Mouse (Mus musculus) liver, adult 2 months (tissue): ENCODE results near the gene Rab11fip4. TPM values are rescaled to one million over a fixed set of nuclear protein-coding genes. Genes with fewer than 3 reads are reported as not detected.
A peak's percentile ranks its signal among the peaks of the same experiment; 100 is the strongest.

Experiments used
- DNase-seq: peaks from one replicate; pipeline ENCODE4 v3.0.0-alpha.2; 2011; ENCODE audit warnings: low read depth, low spot score; ENCODE audit errors: extremely low read depth
- H3K27ac ChIP-seq: fragments of 200-500 bp; replicated peaks from 2 replicates; pipeline ENCODE4 v1.5.1; 2012; ENCODE audit warnings: low read depth, mild to moderate bottlenecking, control low read depth, inconsistent platforms, low read length; ENCODE audit not compliant: insufficient read depth
- H3K27me3 ChIP-seq: fragments of 200-500 bp; 2 replicates; pipeline ENCODE4 v1.6.1; 2012; ENCODE audit warnings: mild to moderate bottlenecking, moderate library complexity, low read length, inconsistent platforms; ENCODE audit not compliant: control insufficient read depth, insufficient read depth
- H3K36me3 ChIP-seq: fragments of 200-500 bp; 2 replicates; pipeline ENCODE4 v1.6.1; 2012; ENCODE audit warnings: low read length, inconsistent platforms; ENCODE audit not compliant: control insufficient read depth, insufficient read depth
- H3K4me1 ChIP-seq: fragments of 200-500 bp; 2 replicates; pipeline ENCODE4 v1.6.1; 2011; ENCODE audit warnings: low read length; ENCODE audit not compliant: control insufficient read depth, insufficient read depth
- H3K4me3 ChIP-seq: fragments of 200-500 bp; 2 replicates; pipeline ENCODE4 v1.5.1; 2011; ENCODE audit warnings: low read depth, mild to moderate bottlenecking, control low read depth, low read length, moderate library complexity; ENCODE audit not compliant: insufficient read depth
- H3K79me2 ChIP-seq: fragments of 200-500 bp; 2 replicates; pipeline ENCODE4 v1.6.1; 2012; ENCODE audit warnings: inconsistent platforms, mild to moderate bottlenecking, low read length, moderate library complexity; ENCODE audit not compliant: control insufficient read depth, insufficient read depth
- H3K9ac ChIP-seq: fragments of 200-500 bp; 2 replicates; pipeline ENCODE4 v1.6.1; 2012; ENCODE audit warnings: low read depth, mild to moderate bottlenecking, control low read depth, inconsistent platforms, low read length
- CTCF ChIP-seq: fragments of 200-500 bp; IDR thresholded peaks from 2 replicates; pipeline ENCODE4 v1.5.1; 2011; ENCODE audit warnings: low read depth, low read length, control low read depth
- POLR2A ChIP-seq: fragments of 200-500 bp; IDR thresholded peaks from 2 replicates; pipeline ENCODE4 v1.6.1; 2011; ENCODE audit warnings: low read length, control low read depth; ENCODE audit not compliant: insufficient read depth; ENCODE audit errors: extremely low read depth
- WGBS: fragments of 180-500 bp; shearing (Covaris S2); methylation state at CpG from one replicate; pipeline ENCODE4 v1.1.7; 2018; 5-methylcytosine and 5-hydroxymethylcytosine counted together
- polyA plus RNA-seq: library from polyadenylated mRNA; depleted of rRNA; stranded (reverse); fragments of >200 nt; gene quantifications from 2 replicates; pipeline ENCODE4 v1.2.3, GENCODE M21; 2012
- total RNA-seq: library from RNA; depleted of rRNA; stranded (reverse); fragments of >200 nt; gene quantifications from 2 replicates; pipeline ENCODE4 v1.2.3, GENCODE M21; 2014

The Rab11fip4 gene
- total and polyA plus RNA-seq, 2 experiments: 3.1 to 8.1 TPM

DNA sequence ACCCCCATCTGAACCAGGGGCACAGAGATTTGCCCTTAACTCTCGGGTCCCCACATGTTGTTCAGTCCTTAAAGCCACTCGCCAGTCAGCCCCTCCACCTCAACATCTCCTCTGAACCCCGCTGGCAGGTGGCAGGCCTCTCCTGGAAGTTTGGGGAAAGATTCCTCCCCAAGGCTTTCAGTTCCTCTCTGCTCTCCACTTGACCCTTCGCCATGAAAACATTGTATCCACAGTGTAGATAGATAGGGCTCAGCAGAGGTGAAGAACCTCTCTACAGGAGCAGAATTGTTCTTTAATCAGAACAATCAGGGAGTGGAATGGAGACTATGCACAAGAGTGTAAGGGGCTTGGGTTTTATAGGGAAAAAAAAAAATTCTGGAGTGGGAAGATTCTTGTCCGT is 66.0 kb downstream of the Rab11fip4 start:
- TF ChIP-seq CTCF (no peak), POLR2A (no peak)
- Histone ChIP-seq H3K36me3 (no peaks in the 10 kb centered on the region), H3K79me2 (no peaks in the 10 kb centered on the region), H3K4me1 (peaks cover 12% of the 10 kb centered on the region), H3K9ac (no peak overlapping the region), H3K27ac (no peak overlapping the region), H3K27me3 (no peaks in the 10 kb centered on the region), H3K4me3 (no peak overlapping the region)
- 88% methylated on average over 5 of the region's 5 CpGs for WGBS
- no peak for DNase-seq

DNA sequence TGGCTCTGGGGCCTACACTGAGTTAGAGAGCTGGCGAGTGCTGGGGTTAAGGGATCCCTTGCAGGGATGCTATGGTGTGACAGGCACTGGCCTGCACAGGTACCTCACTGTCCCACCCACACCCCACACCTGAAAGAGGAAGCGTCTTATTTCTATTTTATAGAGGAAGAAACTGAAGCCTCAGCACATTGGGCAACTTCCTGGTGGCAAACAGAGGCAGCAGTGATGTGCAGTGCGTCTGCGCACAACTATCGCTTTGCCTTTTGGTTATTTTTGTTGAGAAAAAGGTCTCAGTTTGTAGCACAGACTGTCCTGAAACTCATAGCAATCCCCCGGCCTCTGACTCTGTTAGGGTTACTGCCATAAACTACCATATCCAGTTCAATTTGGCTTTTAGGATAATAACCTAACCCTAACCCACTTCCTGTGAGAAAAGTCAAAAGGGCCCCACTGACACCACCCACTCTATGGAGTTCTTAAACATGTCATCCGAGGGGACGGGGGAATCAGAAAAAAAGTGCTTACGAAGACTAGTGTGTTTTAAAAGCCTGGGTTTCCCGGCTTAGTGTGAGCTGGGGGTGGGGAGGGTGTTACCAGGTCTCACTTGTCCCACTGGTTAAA is 67.3 kb downstream of the Rab11fip4 start:
- no peak overlapping the region for H3K9ac ChIP-seq
- H3K4me1 ChIP-seq: peaks cover 16% of the 10 kb centered on the region
- H3K27me3 ChIP-seq: no peaks in the 10 kb centered on the region
- no peaks in the 10 kb centered on the region for H3K36me3 ChIP-seq
- TF ChIP-seq CTCF (no peak), POLR2A (no peak)
- no peaks in the 10 kb centered on the region for H3K79me2 ChIP-seq
- WGBS: 88% methylated on average over 10 of the region's 10 CpGs
- no peak for DNase-seq
- H3K4me3 ChIP-seq: no peak overlapping the region
- H3K27ac ChIP-seq: no peak overlapping the region

DNA sequence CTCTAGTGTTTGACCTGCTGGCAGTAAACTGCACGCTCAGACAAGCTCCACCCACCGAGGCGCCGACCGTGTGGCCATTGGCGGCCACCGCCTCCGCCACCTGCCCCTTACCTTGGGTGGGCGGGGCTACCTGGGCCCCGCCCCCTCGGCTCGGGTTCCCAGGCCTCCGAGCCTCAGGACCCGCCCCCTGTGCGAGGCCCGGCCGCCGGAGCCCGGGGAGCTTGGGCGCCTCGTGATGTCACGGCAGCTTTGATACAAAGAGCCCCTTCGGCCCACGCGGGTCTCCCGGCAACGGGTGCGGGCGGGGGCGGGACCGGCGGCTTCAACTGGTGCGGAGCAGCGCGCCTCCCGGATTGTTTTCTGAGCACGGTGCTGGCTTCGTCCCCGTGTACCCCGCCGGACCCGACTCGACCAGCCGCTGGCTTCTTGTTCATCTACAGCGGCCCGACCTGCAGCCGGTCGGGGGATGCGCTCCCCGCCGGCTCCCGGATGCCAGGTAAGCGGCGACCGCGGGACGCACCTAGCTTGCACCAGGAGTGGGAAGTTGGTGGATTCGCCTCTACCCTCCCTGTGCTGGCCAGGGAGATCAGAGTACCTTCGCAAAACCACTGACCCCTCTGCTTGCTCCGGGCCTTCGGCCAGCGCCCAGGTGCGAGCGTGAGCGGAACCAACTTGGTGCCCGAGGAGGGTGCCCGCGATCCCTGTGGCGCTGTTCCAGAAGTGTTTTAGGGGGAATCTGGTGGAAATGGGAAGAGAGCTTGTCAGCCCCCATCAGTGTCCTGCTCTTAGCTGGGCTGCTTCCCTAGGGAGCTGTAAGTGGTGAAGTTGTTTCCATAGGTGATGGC is 69.6 kb downstream of the Rab11fip4 start:
- Histone ChIP-seq H3K4me3 (peak overlapping the region; percentile 55), H3K9ac (peak overlapping the region; percentile 66), H3K4me1 (peaks cover 11% of the 10 kb centered on the region), H3K36me3 (no peaks in the 10 kb centered on the region), H3K27ac (no peak overlapping the region), H3K27me3 (no peaks in the 10 kb centered on the region), H3K79me2 (no peaks in the 10 kb centered on the region)
- under 1% methylated on average over 69 of the region's 69 CpGs for WGBS
- TF ChIP-seq CTCF (no peak), POLR2A (peak; percentile 33; the same call in 1 of the 2 replicates)
- peak; percentile 82 for DNase-seq

DNA sequence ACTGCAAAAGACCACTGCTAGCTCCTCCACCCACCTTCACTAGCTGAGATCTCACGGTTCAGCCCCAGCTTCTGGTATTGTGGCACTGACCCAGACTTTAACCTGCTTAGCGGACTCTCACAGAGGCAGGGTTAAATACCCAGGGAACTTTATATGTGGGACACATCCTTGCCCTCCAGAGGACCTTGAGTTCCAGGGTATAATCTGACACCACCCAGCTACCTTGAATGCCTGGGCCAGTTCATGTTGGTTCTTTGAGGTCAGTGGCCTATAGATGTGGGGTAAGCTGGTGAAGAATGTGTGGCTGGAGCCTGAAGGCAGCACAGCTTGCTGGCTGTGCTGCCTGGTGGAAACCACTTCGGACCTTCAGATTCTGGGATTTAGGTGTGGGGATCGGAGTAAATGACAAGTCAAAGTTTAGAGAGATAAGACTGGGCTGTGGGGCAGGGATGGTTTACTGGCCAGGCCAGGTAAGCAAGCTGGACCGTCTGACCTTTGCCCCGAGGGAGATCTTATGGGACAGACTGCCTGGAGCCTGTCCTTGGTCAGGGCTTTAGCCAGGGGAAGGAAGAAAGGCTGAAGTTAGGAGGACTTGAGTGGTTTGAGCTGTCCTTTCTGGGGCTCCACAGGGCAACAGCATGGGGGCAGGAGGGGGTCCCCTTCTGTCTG is 71.0 kb downstream of the Rab11fip4 start:
- TF ChIP-seq CTCF: no peak
- no peak for TF ChIP-seq POLR2A
- Histone ChIP-seq H3K27ac (no peak overlapping the region), H3K4me3 (no peak overlapping the region), H3K79me2 (no peaks in the 10 kb centered on the region), H3K27me3 (no peaks in the 10 kb centered on the region), H3K36me3 (no peaks in the 10 kb centered on the region), H3K9ac (no peak overlapping the region), H3K4me1 (peaks cover 13% of the 10 kb centered on the region)
- WGBS: 26% methylated on average over 6 of the region's 6 CpGs
- peak; percentile 63 for DNase-seq

DNA sequence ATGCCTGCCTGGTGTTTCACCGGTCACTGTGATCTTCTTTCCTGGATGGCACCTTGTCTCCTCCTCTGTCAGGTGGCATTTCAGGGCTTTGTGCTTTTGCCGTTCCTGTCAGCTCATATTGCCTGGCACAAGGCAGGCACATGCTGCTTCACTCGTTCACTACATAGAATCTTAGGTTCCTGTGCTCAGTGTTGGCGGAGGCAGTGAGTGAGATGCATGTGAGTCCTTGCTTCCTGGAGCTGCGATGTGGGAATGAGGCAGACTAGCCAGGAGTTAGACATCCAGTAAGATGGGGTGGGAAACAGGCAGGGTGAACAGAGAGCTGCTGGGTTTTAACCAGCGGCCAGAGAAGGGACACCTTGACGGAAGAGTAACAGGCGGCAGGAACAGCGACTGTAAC is 72.1 kb downstream of the Rab11fip4 start:
- H3K4me1 ChIP-seq: peaks cover 13% of the 10 kb centered on the region
- no peaks in the 10 kb centered on the region for H3K36me3 ChIP-seq
- no peaks in the 10 kb centered on the region for H3K27me3 ChIP-seq
- 0 out of 2 replicates have a peak, but pooled peaks cover 6% of the 10 kb centered on the region for H3K79me2 ChIP-seq
- H3K9ac ChIP-seq: no peak overlapping the region
- TF ChIP-seq CTCF: no peak
- no peak for TF ChIP-seq POLR2A
- H3K4me3 ChIP-seq: no peak overlapping the region
- no peak for DNase-seq
- 88% methylated on average over 9 of the region's 9 CpGs for WGBS
- no peak overlapping the region for H3K27ac ChIP-seq
